ENCODE assay signal across 31 mouse cellular contexts in the genomic region with DNA sequence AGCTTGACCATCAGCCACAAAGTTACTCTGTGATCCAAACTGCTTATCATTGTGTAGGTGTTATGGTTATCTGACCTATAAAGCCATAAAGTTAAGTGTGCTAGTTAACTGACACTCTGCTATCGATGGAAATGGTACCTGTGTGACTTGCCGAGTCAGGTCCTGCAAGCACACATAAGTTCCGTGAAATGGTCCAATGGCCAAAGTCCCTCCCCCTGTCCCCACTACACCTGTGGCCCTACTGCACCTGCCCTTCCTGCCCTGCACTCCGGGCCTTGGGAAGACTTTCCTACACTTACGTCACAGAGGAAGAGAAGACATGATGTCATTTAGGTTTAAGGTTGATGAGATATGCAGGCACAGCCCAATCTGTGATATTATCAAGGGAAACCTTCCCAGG. TPM values are rescaled to one million over a fixed set of nuclear protein-coding genes. Genes with fewer than 3 reads are reported as not detected.
"Had no signal": no experiment of that assay in that cellular context is flagged by ENCODE, and none has a peak within 500 bp of the region (broad histone marks: within the 10 kb centered on the region; RNA-seq: fewer than 3 reads in every experiment).

No protein-coding gene starts in this region.

- H3K9me3 ChIP-seq: limb, embryonic 10.5 days; limb, embryonic 12.5 days; limb, embryonic 15.5 days; liver, embryonic 12.5 days; liver, embryonic 15.5 days; lung, embryonic 15.5 days; midbrain, embryonic 10.5 days; midbrain, embryonic 12.5 days; midbrain, embryonic 13.5 days; midbrain, embryonic 15.5 days; neural tube, embryonic 12.5 days had no signal

- H3K27me3 ChIP-seq: limb, embryonic 12.5 days; limb, embryonic 13.5 days; limb, embryonic 15.5 days; lung, embryonic 15.5 days; midbrain, embryonic 12.5 days; midbrain, embryonic 13.5 days; midbrain, embryonic 15.5 days; neural tube, embryonic 12.5 days had no signal

- H3K4me1 ChIP-seq: limb, embryonic 13.5 days; lung, embryonic 15.5 days; midbrain, embryonic 13.5 days; midbrain, embryonic 15.5 days; neural tube, embryonic 12.5 days had no signal

- ATAC-seq: liver, embryonic 12.5 days; liver, postnatal 0 days; lung, postnatal 0 days; midbrain, embryonic 13.5 days; midbrain, embryonic 15.5 days; midbrain, embryonic 16.5 days had no signal

- H3K4me3 ChIP-seq: limb, embryonic 10.5 days; limb, embryonic 12.5 days; limb, embryonic 13.5 days; limb, embryonic 15.5 days; liver, embryonic 12.5 days; liver, embryonic 13.5 days; liver, embryonic 15.5 days; lung, embryonic 15.5 days; megakaryocyte, embryonic 14.5 days; midbrain, embryonic 10.5 days; midbrain, embryonic 12.5 days; midbrain, embryonic 13.5 days; midbrain, embryonic 15.5 days; myocyte; neural tube, embryonic 12.5 days had no signal

- H3K27ac ChIP-seq: limb, embryonic 10.5 days; limb, embryonic 12.5 days; limb, embryonic 13.5 days; limb, embryonic 15.5 days; liver, embryonic 12.5 days; liver, embryonic 13.5 days; liver, embryonic 14.5 days; liver, embryonic 15.5 days; lung, embryonic 15.5 days; macrophage; midbrain, embryonic 10.5 days; midbrain, embryonic 12.5 days; midbrain, embryonic 13.5 days; midbrain, embryonic 15.5 days; neural tube, embryonic 12.5 days had no signal

- DNase-seq: left cerebral cortex, postnatal 4 days; liver; liver, embryonic 13.5 days; liver, postnatal 0 days; lung, adult 18-20 months; lung, adult 2 months; lung, embryonic 14.5 days; lung, postnatal 14 days; lung, postnatal 4 days; midbrain, embryonic 14.5 days had no signal

- H3K4me2 ChIP-seq: limb, embryonic 12.5 days; limb, embryonic 13.5 days; limb, embryonic 15.5 days; liver, embryonic 11.5 days; liver, embryonic 12.5 days; liver, embryonic 13.5 days; liver, embryonic 15.5 days; lung, embryonic 14.5 days; lung, embryonic 15.5 days; midbrain, embryonic 11.5 days; midbrain, embryonic 12.5 days; midbrain, embryonic 13.5 days; midbrain, embryonic 15.5 days; neural tube, embryonic 12.5 days had no signal

- H3K9ac ChIP-seq: limb, embryonic 12.5 days; limb, embryonic 13.5 days; limb, embryonic 15.5 days; liver, embryonic 12.5 days; liver, embryonic 13.5 days; liver, embryonic 14.5 days; liver, embryonic 15.5 days; liver, postnatal 0 days; lung, embryonic 14.5 days; lung, embryonic 15.5 days; midbrain, embryonic 12.5 days; midbrain, embryonic 13.5 days; midbrain, embryonic 15.5 days; neural tube, embryonic 12.5 days had no signal

- H3K36me3 ChIP-seq: limb, embryonic 10.5 days; limb, embryonic 12.5 days; limb, embryonic 13.5 days; limb, embryonic 15.5 days; liver, embryonic 12.5 days; liver, embryonic 13.5 days; liver, embryonic 15.5 days; lung, embryonic 15.5 days; midbrain, embryonic 10.5 days; midbrain, embryonic 12.5 days; midbrain, embryonic 13.5 days; midbrain, embryonic 15.5 days; neural tube, embryonic 12.5 days had no signal

RNA-seq across cellular contexts. Expression of a gene that starts 42.5 kb away (rescaled TPM):
- polyA plus RNA-seq: liver, adult 2 months; macrophage had no signal
